Mouse (Mus musculus): ENCODE measurements around the gene Olfr948. TPM values are rescaled to one million over a fixed set of nuclear protein-coding genes. Genes with fewer than 3 reads are reported as not detected.

Olfr948 gene
- polyA plus RNA-seq (2016; fragmentation: Nextera tagmentation; extraction: Ambion mirVana): not detected in 2 replicates

- H3K4me1 ChIP-seq: no peaks in the 10 kb centered on the region
- H3K36me3 ChIP-seq: no peaks in the 10 kb centered on the region
- H3K4me3 ChIP-seq: no peak within 1 kb of the TSS
- H3K27me3 ChIP-seq (ENCODE audit: low read depth, poor library complexity, severe bottlenecking): no peaks in the 10 kb centered on the region
- H3K9me3 ChIP-seq (replicated peaks): no peaks in the 10 kb centered on the region
- no peak within 1 kb of the TSS for H3K27ac ChIP-seq
- no peak for DNase-seq (ENCODE audit: low spot score)
Observed at GRCm38 (mm10) chr9:39325945-39326344, at the start of gene Olfr948. Olfr948 (minus strand) TSS chr9:39326045.

- H3K36me3 ChIP-seq: no peaks in the 10 kb centered on the region
- DNase-seq (ENCODE audit: low spot score): no peak
- no peaks in the 10 kb centered on the region for H3K4me1 ChIP-seq
- WGBS: 88% methylated on average over 2 of the region's 2 CpGs
- no peak overlapping the region for H3K4me3 ChIP-seq
- no peaks in the 10 kb centered on the region for H3K27me3 ChIP-seq (ENCODE audit: low read depth, poor library complexity, severe bottlenecking)
- H3K9me3 ChIP-seq (replicated peaks): no peaks in the 10 kb centered on the region
- no peak overlapping the region for H3K27ac ChIP-seq
Observed at GRCm38 (mm10) chr9:39287136-39287535, 38.7 kb downstream of the Olfr948 start.

- H3K36me3 ChIP-seq: no peaks in the 10 kb centered on the region
- no peaks in the 10 kb centered on the region for H3K4me1 ChIP-seq
- no peak within 1 kb of the TSS for H3K27ac ChIP-seq
- H3K9me3 ChIP-seq (replicated peaks): no peaks in the 10 kb centered on the region
- no peaks in the 10 kb centered on the region for H3K27me3 ChIP-seq (ENCODE audit: low read depth, poor library complexity, severe bottlenecking)
- DNase-seq (ENCODE audit: low spot score): no peak
- no peak within 1 kb of the TSS for H3K4me3 ChIP-seq
- WGBS: 91% methylated on average over 3 of the region's 3 CpGs
Observed at GRCm38 (mm10) chr9:39276718-39277117, 49.1 kb downstream of the Olfr948 start, which contains the start of gene Olfr945. Olfr945 (minus strand) TSS chr9:39276818.

Other genes starting within 250 kb of the Olfr948 start
- gene Olfr938, start 247.2 kb downstream of the Olfr948 start, polyA plus RNA-seq (2016; fragmentation: Nextera tagmentation; extraction: Ambion mirVana): not detected in 2 replicates
- gene Olfr27, start 197.9 kb downstream of the Olfr948 start, polyA plus RNA-seq (2016; fragmentation: Nextera tagmentation; extraction: Ambion mirVana): not detected in 2 replicates
- gene Olfr943, start 159.7 kb downstream of the Olfr948 start, polyA plus RNA-seq (2016; fragmentation: Nextera tagmentation; extraction: Ambion mirVana): not detected in 2 replicates
- gene Olfr944, start 124.1 kb downstream of the Olfr948 start, polyA plus RNA-seq (2016; fragmentation: Nextera tagmentation; extraction: Ambion mirVana): not detected in 2 replicates
- gene Olfr1537, start 76.1 kb downstream of the Olfr948 start, polyA plus RNA-seq (2016; fragmentation: Nextera tagmentation; extraction: Ambion mirVana): not detected in 2 replicates
- gene Olfr945, start 49.2 kb downstream of the Olfr948 start, polyA plus RNA-seq (2016; fragmentation: Nextera tagmentation; extraction: Ambion mirVana): not detected in 2 replicates
- not detected in 2 replicates for gene Olfr951, start 61.4 kb upstream of the Olfr948 start, polyA plus RNA-seq (2016; fragmentation: Nextera tagmentation; extraction: Ambion mirVana)
- gene Olfr952, start 101.1 kb upstream of the Olfr948 start, polyA plus RNA-seq (2016; fragmentation: Nextera tagmentation; extraction: Ambion mirVana): not detected in 2 replicates
- not detected in 2 replicates for gene Olfr954, start 130.7 kb upstream of the Olfr948 start, polyA plus RNA-seq (2016; fragmentation: Nextera tagmentation; extraction: Ambion mirVana)
- not detected in 2 replicates for gene Olfr955, start 145.9 kb upstream of the Olfr948 start, polyA plus RNA-seq (2016; fragmentation: Nextera tagmentation; extraction: Ambion mirVana)
- not detected in 2 replicates for gene Olfr44, start 167.9 kb upstream of the Olfr948 start, polyA plus RNA-seq (2016; fragmentation: Nextera tagmentation; extraction: Ambion mirVana)
- gene Olfr957, start 189.8 kb upstream of the Olfr948 start, polyA plus RNA-seq (2016; fragmentation: Nextera tagmentation; extraction: Ambion mirVana): not detected in 2 replicates
- not detected in 2 replicates for gene Olfr958, start 228.0 kb upstream of the Olfr948 start, polyA plus RNA-seq (2016; fragmentation: Nextera tagmentation; extraction: Ambion mirVana)
- gene Olfr959, start 249.5 kb upstream of the Olfr948 start, polyA plus RNA-seq (2016; fragmentation: Nextera tagmentation; extraction: Ambion mirVana): not detected in 2 replicates

Measured in limb, embryonic 10.5 days (tissue).